Mouse (Mus musculus) kidney, postnatal 0 days (tissue): ENCODE results near the gene Hist1h4c. TPM values are rescaled to one million over a fixed set of nuclear protein-coding genes. Genes with fewer than 3 reads are reported as not detected.
"Not testable (repeated sequence)": the region's sequence is repeated elsewhere in the genome, so short reads cannot be mapped to it uniquely, and the experiment has no call there.

Experiments
- ATAC-seq: fragments of 200-750 bp; cut with Nextera tagmentation; replicated peaks from 2 replicates; pipeline ENCODE4 v1.8.0; 2017; ENCODE audit warnings: low read depth, moderate number of reproducible peaks, moderate TSS enrichment, moderate library complexity; ENCODE audit not compliant: low FRiP score
- DNase-seq: peaks from one replicate; pipeline ENCODE4 v3.0.0-alpha.2; 2016; ENCODE audit warnings: low spot score
- H3K27ac ChIP-seq: fragments of 300-500 bp; sonication (generic); 2 replicates; pipeline ENCODE4 v1.5.1; 2014; ENCODE audit warnings: mild to moderate bottlenecking
- H3K27me3 ChIP-seq: fragments of 300-500 bp; sonication (generic); 2 replicates; pipeline ENCODE4 v1.6.1; 2014; ENCODE audit warnings: low read length, mixed read lengths; ENCODE audit not compliant: insufficient read depth
- H3K36me3 ChIP-seq: fragments of 300-500 bp; sonication (generic); 2 replicates; pipeline ENCODE4 v1.6.1; 2014; ENCODE audit warnings: low read length, mixed read lengths; ENCODE audit not compliant: insufficient read depth
- H3K4me1 ChIP-seq: fragments of 300-500 bp; sonication (generic); replicated peaks from 2 replicates; pipeline ENCODE4 v1.6.1; 2014; ENCODE audit warnings: antibody characterized with exemption, low read length, mixed read lengths; ENCODE audit not compliant: insufficient read depth
- H3K4me2 ChIP-seq: fragments of 300-500 bp; sonication (generic); 2 replicates; pipeline ENCODE4 v1.6.1; 2014; ENCODE audit warnings: mild to moderate bottlenecking, low read length, moderate library complexity, mixed read lengths
- H3K4me3 ChIP-seq: fragments of 300-500 bp; sonication (generic); replicated peaks from 2 replicates; pipeline ENCODE4 v1.5.1; 2014; ENCODE audit warnings: low read depth, low read length
- H3K9ac ChIP-seq: fragments of 300-500 bp; sonication (generic); 2 replicates; pipeline ENCODE4 v1.6.1; 2014; ENCODE audit warnings: low read depth, low read length
- H3K9me3 ChIP-seq: fragments of 300-500 bp; sonication (generic); replicated peaks from 2 replicates; pipeline ENCODE4 v1.6.1; 2016; ENCODE audit warnings: low read length, inconsistent platforms, mixed read lengths
- CTCF ChIP-seq: IDR thresholded peaks from 2 replicates; pipeline ENCODE4 v1.5.1; 2016; ENCODE audit warnings: antibody characterized with exemption, low read depth, mild to moderate bottlenecking, moderate library complexity
- WGBS: fragments of 180-500 bp; shearing (Covaris S2); extraction: QIAGEN DNeasy Blood & Tissue Kit; methylation state at CpG from one replicate; pipeline ENCODE4 v1.1.7; 2014; 5-methylcytosine and 5-hydroxymethylcytosine counted together
- polyA plus RNA-seq: library from polyadenylated mRNA; unstranded; fragments of >200 nt; fragmentation: Nextera tagmentation; extraction: Ambion mirVana; gene quantifications from 2 replicates; pipeline ENCODE4 v1.2.1, GENCODE M21; 2015

Hist1h4c gene
- polyA plus RNA-seq, 1 experiment from 2014 or later: 7.4 TPM

DNA sequence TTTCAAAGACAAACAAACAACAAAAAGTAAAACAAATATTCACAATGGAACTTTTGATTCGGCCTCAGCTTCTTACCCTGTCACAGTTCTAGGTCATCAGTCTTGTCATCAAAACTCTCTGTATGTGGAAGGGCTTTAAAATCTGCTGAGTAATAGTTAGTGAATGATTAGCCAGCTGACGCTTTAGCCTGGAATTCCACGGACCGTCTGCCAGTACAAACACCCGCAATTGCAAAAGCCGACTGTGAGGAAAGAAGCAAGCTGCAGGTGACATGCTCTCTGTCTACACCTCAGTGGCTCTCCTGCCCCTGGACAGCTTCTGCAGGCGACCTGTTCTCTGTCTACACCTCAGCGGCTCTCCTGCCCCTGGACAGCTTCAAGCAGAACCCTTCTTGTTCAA, 32.2 kb upstream of the Hist1h4c start:
- DNase-seq (peak; percentile 73), ATAC-seq (peak; percentile 79)
- no peak overlapping the region for H3K9ac ChIP-seq
- no peak overlapping the region for H3K27ac ChIP-seq
- no peak overlapping the region for H3K4me3 ChIP-seq
- H3K27me3 ChIP-seq: no peaks in the 10 kb centered on the region
- H3K4me1 ChIP-seq: no peaks in the 10 kb centered on the region
- no peak for TF ChIP-seq CTCF
- H3K36me3 ChIP-seq: no peaks in the 10 kb centered on the region
- 22% methylated on average over 8 of the region's 8 CpGs for WGBS
- H3K9me3 ChIP-seq: no peaks in the 10 kb centered on the region
- no peak overlapping the region for H3K4me2 ChIP-seq

DNA sequence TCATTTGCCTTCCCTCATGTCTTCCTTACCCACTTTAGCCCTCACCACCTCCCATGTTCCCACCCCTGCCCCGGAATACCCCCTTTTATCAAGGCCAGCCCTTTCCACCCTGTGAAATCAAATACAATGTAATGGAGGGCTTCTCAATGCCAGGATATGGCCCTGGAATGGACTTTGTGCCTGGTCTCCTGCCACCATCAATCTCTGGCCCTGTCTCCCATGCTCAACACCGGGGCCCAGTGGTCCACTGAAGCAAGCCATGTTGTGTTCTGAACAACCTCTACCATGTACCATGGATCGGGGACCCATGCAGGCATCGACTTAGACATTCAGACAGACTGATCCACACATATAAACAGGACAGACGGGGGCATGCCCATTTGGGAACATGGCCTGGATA, 31.5 kb upstream of the Hist1h4c start:
- DNase-seq (no peak), ATAC-seq (no peak)
- TF ChIP-seq CTCF: no peak
- Histone ChIP-seq H3K4me3 (no peak overlapping the region), H3K4me2 (no peak overlapping the region), H3K9ac (no peak overlapping the region), H3K4me1 (no peaks in the 10 kb centered on the region), H3K36me3 (no peaks in the 10 kb centered on the region), H3K27me3 (no peaks in the 10 kb centered on the region), H3K27ac (no peak overlapping the region), H3K9me3 (no peaks in the 10 kb centered on the region)
- 95% methylated on average over 5 of the region's 5 CpGs for WGBS

DNA sequence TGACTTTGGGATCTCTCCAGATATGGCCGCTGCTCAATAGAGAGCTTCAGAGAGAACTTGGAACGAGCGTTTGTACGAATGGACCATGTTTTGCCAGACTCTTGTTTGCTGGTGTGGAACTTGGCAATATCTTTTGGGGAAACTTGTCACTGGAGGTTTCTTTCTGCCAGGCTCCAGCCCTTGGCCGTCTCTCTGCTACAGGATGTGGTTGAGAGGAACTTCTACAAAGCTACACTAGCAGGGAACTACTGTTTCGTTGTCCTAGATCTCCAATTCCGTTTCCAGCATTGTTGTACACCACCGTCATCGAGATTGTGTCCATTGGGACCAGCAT, 30.9 kb upstream of the Hist1h4c start:
- no peak overlapping the region for H3K4me3 ChIP-seq
- ATAC-seq (no peak), DNase-seq (no peak)
- no peaks in the 10 kb centered on the region for H3K4me1 ChIP-seq
- no peaks in the 10 kb centered on the region for H3K36me3 ChIP-seq
- no peak overlapping the region for H3K27ac ChIP-seq
- H3K9ac ChIP-seq: no peak overlapping the region
- TF ChIP-seq CTCF: no peak
- 91% methylated on average over 9 of the region's 9 CpGs for WGBS
- no peaks in the 10 kb centered on the region for H3K27me3 ChIP-seq
- no peaks in the 10 kb centered on the region for H3K9me3 ChIP-seq
- H3K4me2 ChIP-seq: no peak overlapping the region

DNA sequence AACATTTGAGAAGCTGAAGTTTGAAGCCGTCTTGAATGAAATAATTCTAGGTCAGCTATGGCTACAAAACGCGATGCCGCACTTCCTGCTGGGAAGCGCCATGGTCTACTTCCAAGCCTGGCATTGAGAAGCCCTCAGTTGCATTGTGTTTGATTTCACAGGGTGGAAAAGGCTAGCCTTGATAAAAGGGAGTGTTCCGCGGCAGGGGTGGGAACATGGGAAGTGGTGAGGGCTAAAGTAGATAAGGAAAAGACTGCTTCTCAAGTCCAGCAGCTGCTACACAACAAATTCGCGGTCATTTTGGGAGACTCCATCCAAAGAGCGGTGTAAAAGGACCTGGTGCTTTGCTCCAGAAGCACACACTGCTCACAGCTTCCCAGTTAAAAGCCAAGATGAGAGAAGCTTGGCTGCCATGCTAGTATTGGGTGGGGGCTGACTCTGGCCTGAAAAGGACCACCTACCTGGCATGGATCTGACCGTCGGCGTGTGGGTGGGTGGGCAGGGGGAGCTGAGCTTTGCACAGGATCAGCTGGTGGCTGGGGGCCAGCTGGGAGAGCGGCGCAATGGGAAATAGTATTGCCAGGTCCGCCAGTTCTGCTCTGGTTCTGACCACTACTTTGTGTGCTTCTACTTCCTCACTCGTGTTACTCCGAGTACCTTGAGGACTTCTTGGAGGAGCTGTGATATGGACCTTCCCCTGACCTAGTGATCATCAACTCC, 30.4 kb upstream of the Hist1h4c start:
- ATAC-seq: no peak
- 92% methylated on average over 18 of the region's 18 CpGs for WGBS
- H3K27me3 ChIP-seq: no peaks in the 10 kb centered on the region
- H3K4me3 ChIP-seq: no peak overlapping the region
- H3K4me1 ChIP-seq: no peaks in the 10 kb centered on the region
- TF ChIP-seq CTCF: no peak
- no peak for DNase-seq
- H3K27ac ChIP-seq: no peak overlapping the region
- H3K4me2 ChIP-seq: no peak overlapping the region
- H3K9me3 ChIP-seq: no peaks in the 10 kb centered on the region
- H3K9ac ChIP-seq: no peak overlapping the region
- no peaks in the 10 kb centered on the region for H3K36me3 ChIP-seq

DNA sequence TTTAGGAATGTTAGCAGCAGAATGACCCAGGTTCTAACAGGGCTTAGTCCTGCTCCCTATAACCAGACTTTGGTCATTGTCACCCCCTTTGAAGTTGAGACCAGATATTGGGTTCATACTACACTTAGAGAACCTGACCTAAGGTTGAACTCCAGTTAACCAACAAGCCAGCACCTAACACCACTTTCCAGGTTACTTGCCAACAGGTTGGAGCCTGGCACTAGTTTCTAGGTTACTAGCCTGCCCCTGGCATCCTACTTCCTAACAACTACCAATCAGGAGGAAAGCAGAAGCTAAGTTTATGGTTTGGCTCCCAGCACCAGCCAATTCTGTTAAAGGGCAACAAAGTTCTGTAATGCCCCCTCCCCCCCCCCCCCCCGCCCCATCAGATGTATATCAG, 27.0 kb upstream of the Hist1h4c start:
- no peak for TF ChIP-seq CTCF
- ATAC-seq: no peak
- no peaks in the 10 kb centered on the region for H3K36me3 ChIP-seq
- H3K4me1 ChIP-seq: no peaks in the 10 kb centered on the region
- H3K4me3 ChIP-seq: no peak overlapping the region
- H3K27me3 ChIP-seq: no peaks in the 10 kb centered on the region
- no peaks in the 10 kb centered on the region for H3K9me3 ChIP-seq
- H3K4me2 ChIP-seq: no peak overlapping the region
- no peak for DNase-seq
- 60% methylated on average over 1 of the region's 1 CpGs for WGBS
- H3K27ac ChIP-seq: no peak overlapping the region
- H3K9ac ChIP-seq: no peak overlapping the region

DNA sequence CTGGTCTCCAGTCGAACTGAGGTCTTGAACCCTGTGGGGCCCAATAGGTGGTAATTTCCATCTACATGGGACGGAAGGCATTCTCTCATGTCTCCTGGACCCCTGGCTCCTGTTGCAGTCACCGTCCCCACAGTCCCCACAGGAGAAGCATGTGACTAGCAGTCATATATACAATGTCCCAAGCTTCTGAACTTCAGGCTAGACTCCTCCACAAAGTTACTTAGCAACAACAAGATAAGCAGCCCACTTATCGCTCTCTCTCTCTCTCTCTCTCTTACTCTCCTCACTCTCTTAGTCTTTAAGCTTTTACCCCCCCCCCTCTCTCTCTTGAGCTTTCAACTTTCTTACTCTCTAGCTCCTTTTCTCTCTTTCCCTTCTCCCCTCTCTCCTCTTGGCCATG, 26.0 kb upstream of the Hist1h4c start:
- no peak for TF ChIP-seq CTCF
- no peaks in the 10 kb centered on the region for H3K9me3 ChIP-seq
- H3K4me1 ChIP-seq: no peaks in the 10 kb centered on the region
- no peak overlapping the region for H3K4me3 ChIP-seq
- H3K36me3 ChIP-seq: no peaks in the 10 kb centered on the region
- H3K9ac ChIP-seq: no peak overlapping the region
- DNase-seq: no peak
- H3K27me3 ChIP-seq: no peaks in the 10 kb centered on the region
- H3K27ac ChIP-seq: no peak overlapping the region
- no peak for ATAC-seq
- 73% methylated on average over 4 of the region's 4 CpGs for WGBS
- no peak overlapping the region for H3K4me2 ChIP-seq

DNA sequence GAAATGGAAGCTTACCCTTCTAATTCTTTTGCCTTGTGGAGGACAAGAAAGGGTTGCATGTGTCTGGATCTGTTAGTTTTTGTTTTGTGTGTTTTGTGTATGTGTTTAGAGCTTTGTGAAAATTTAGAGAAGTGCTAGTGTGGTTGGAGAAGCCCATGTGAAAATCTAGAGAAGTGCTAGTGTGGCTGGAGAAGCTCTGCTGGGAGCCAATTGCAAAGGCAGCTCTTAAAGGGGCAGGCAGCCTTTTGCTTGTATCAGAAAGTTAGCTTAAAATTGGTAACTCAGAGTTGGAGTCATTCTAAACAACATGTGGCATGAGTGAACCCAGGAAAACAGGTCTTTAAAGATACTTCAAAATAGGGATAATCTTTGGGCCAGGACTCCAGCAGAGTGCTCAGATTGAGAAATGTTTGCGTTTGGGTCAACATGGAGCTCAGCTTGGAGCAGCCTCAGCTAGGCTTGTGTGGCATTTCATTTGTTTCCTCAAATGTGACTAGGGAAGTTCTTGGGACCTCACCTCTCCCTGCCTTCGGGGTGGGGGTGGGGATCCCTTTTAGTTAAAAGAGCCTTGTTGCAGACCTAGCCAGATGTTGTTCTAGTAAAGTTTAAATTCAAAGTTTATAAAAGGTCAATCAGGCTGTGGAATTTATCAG, 19.5 kb upstream of the Hist1h4c start:
- DNase-seq, H3K4me3 ChIP-seq, H3K27ac ChIP-seq, H3K9ac ChIP-seq, H3K36me3 ChIP-seq, H3K4me1 ChIP-seq, H3K4me2 ChIP-seq, ATAC-seq, H3K27me3 ChIP-seq, H3K9me3 ChIP-seq: not testable (repeated sequence)
- WGBS: 28% methylated on average over 2 of the region's 2 CpGs
